Mouse (Mus musculus) embryonic facial prominence, embryonic 13.5 days (tissue): ENCODE measurements at regions not wholly inside any gene's neighbourhood (a gene's known extent, or its start where the extent isn't known, plus 50 kb on each side); places are given as distances from the start of the nearest gene placed in this dataset.

ENCODE experiments used
- ATAC-seq: fragments of 200-750 bp; cut with Nextera tagmentation; 2 replicates; pipeline ENCODE4 v1.8.0; 2017; ENCODE audit warnings: low read depth; ENCODE audit not compliant: insufficient number of reproducible peaks, insufficient read depth, low FRiP score, low TSS enrichment
- H3K27ac ChIP-seq: fragments of 300-500 bp; sonication (generic); 2 replicates; pipeline ENCODE4 v1.5.1; 2015; ENCODE audit warnings: moderate library complexity, mild to moderate bottlenecking, inconsistent platforms
- H3K27me3 ChIP-seq: fragments of 300-500 bp; sonication (generic); 2 replicates; pipeline ENCODE4 v1.6.1; 2015; ENCODE audit warnings: mild to moderate bottlenecking, inconsistent platforms
- H3K36me3 ChIP-seq: fragments of 300-500 bp; sonication (generic); 2 replicates; pipeline ENCODE4 v1.6.1; 2015; ENCODE audit warnings: mild to moderate bottlenecking, inconsistent platforms
- H3K4me1 ChIP-seq: fragments of 300-500 bp; sonication (generic); 2 replicates; pipeline ENCODE4 v1.6.1; 2015; ENCODE audit warnings: inconsistent platforms
- H3K4me2 ChIP-seq: fragments of 300-500 bp; sonication (generic); 2 replicates; pipeline ENCODE4 v1.6.1; 2015; ENCODE audit warnings: moderate library complexity, mild to moderate bottlenecking, inconsistent platforms
- H3K4me3 ChIP-seq: fragments of 300-500 bp; sonication (generic); 2 replicates; pipeline ENCODE4 v1.5.1; 2015; ENCODE audit warnings: mild to moderate bottlenecking, inconsistent platforms
- H3K9ac ChIP-seq: fragments of 300-500 bp; sonication (generic); 2 replicates; pipeline ENCODE4 v1.6.1; 2015; ENCODE audit warnings: mild to moderate bottlenecking, inconsistent platforms
- H3K9me3 ChIP-seq: fragments of 300-500 bp; sonication (generic); 2 replicates; pipeline ENCODE4 v1.6.1; 2016; ENCODE audit warnings: inconsistent platforms
- WGBS: fragments of 180-500 bp; shearing (Covaris S2); methylation state at CpG from one replicate; pipeline ENCODE4 v1.1.7; 2015; ENCODE audit warnings: mixed read lengths; 5-methylcytosine and 5-hydroxymethylcytosine counted together

GRCm38 (mm10) chr1:169313241-169313640, 218.0 kb downstream of the Nuf2 start:
- 63% methylated on average over 8 of the region's 8 CpGs for WGBS
- Histone ChIP-seq H3K36me3 (no peaks in the 10 kb centered on the region), H3K4me3 (no peak overlapping the region), H3K4me1 (peaks cover 5% of the 10 kb centered on the region; the same call in 1 of the 2 replicates), H3K27me3 (no peaks in the 10 kb centered on the region), H3K9me3 (no peaks in the 10 kb centered on the region), H3K27ac (no peak overlapping the region), H3K9ac (no peak overlapping the region), H3K4me2 (no peak overlapping the region)
- no peak for ATAC-seq

- no peak for ATAC-seq
- Histone ChIP-seq H3K4me2 (no peak overlapping the region), H3K27me3 (no peaks in the 10 kb centered on the region), H3K9me3 (no peaks in the 10 kb centered on the region), H3K4me1 (no peaks in the 10 kb centered on the region), H3K4me3 (no peak overlapping the region), H3K27ac (no peak overlapping the region), H3K9ac (no peak overlapping the region), H3K36me3 (no peaks in the 10 kb centered on the region)
- 84% methylated on average over 5 of the region's 5 CpGs for WGBS
These were observed 247.8 kb downstream of the Nuf2 start for GRCm38 (mm10) chr1:169283440-169283839.

GRCm38 (mm10) chr1:169270750-169271149, 260.5 kb downstream of the Nuf2 start:
- no peak overlapping the region for H3K27ac ChIP-seq
- no peak overlapping the region for H3K9ac ChIP-seq
- H3K4me2 ChIP-seq, result no peak overlapping the region
- no peak overlapping the region for H3K4me3 ChIP-seq
- 66% methylated on average over 4 of the region's 4 CpGs for WGBS
- no peaks in the 10 kb centered on the region for H3K36me3 ChIP-seq
- no peak for ATAC-seq
- no peaks in the 10 kb centered on the region for H3K9me3 ChIP-seq
- H3K27me3 ChIP-seq, result no peaks in the 10 kb centered on the region
- no peaks in the 10 kb centered on the region for H3K4me1 ChIP-seq

GRCm38 (mm10) chr1:169263984-169264660, 267.1 kb downstream of the Nuf2 start:
- no peaks in the 10 kb centered on the region for H3K36me3 ChIP-seq
- H3K4me1 ChIP-seq, result 0 out of 2 replicates have a peak, but pooled peaks cover 3% of the 10 kb centered on the region
- no peak overlapping the region for H3K4me2 ChIP-seq
- 52% methylated on average over 5 of the region's 5 CpGs for WGBS
- no peak overlapping the region for H3K27ac ChIP-seq
- no peaks in the 10 kb centered on the region for H3K9me3 ChIP-seq
- no peak for ATAC-seq
- no peak overlapping the region for H3K9ac ChIP-seq
- H3K4me3 ChIP-seq, result no peak overlapping the region
- H3K27me3 ChIP-seq, result no peaks in the 10 kb centered on the region

GRCm38 (mm10) chr1:169254250-169254937, 276.9 kb downstream of the Nuf2 start:
- H3K4me3 ChIP-seq, result no peak overlapping the region
- no peaks in the 10 kb centered on the region for H3K9me3 ChIP-seq
- 33% methylated on average over 7 of the region's 7 CpGs for WGBS
- no peaks in the 10 kb centered on the region for H3K36me3 ChIP-seq
- peaks cover 9% of the 10 kb centered on the region for H3K4me1 ChIP-seq
- no peak overlapping the region for H3K4me2 ChIP-seq
- H3K9ac ChIP-seq, result no peak overlapping the region
- no peaks in the 10 kb centered on the region for H3K27me3 ChIP-seq
- no peak for ATAC-seq
- H3K27ac ChIP-seq, result no peak overlapping the region

GRCm38 (mm10) chr1:169252189-169252588, 279.1 kb downstream of the Nuf2 start:
- no peak overlapping the region for H3K4me3 ChIP-seq
- no peak overlapping the region for H3K27ac ChIP-seq
- no peaks in the 10 kb centered on the region for H3K9me3 ChIP-seq
- no peak overlapping the region for H3K4me2 ChIP-seq
- peaks cover 9% of the 10 kb centered on the region for H3K4me1 ChIP-seq
- ATAC-seq, result no peak
- no peaks in the 10 kb centered on the region for H3K36me3 ChIP-seq
- WGBS, result 89% methylated on average over 2 of the region's 2 CpGs
- H3K9ac ChIP-seq, result no peak overlapping the region
- no peaks in the 10 kb centered on the region for H3K27me3 ChIP-seq

GRCm38 (mm10) chr1:169249021-169249420, 282.2 kb downstream of the Nuf2 start:
- H3K4me2 ChIP-seq, result no peak overlapping the region
- H3K4me3 ChIP-seq, result no peak overlapping the region
- H3K9ac ChIP-seq, result no peak overlapping the region
- no peak overlapping the region for H3K27ac ChIP-seq
- H3K4me1 ChIP-seq, result peaks cover under 1% of the 10 kb centered on the region; the same call in 1 of the 2 replicates
- no peaks in the 10 kb centered on the region for H3K27me3 ChIP-seq
- WGBS, result 87% methylated on average over 7 of the region's 7 CpGs
- no peaks in the 10 kb centered on the region for H3K36me3 ChIP-seq
- no peaks in the 10 kb centered on the region for H3K9me3 ChIP-seq
- ATAC-seq, result no peak

- peaks cover 16% of the 10 kb centered on the region for H3K4me1 ChIP-seq
- H3K4me3 ChIP-seq, result no peak overlapping the region
- H3K36me3 ChIP-seq, result no peaks in the 10 kb centered on the region
- no peak for ATAC-seq
- no peak overlapping the region for H3K9ac ChIP-seq
- no peaks in the 10 kb centered on the region for H3K9me3 ChIP-seq
- no peak overlapping the region for H3K4me2 ChIP-seq
- no peak overlapping the region for H3K27ac ChIP-seq
- no peaks in the 10 kb centered on the region for H3K27me3 ChIP-seq
- 57% methylated on average over 2 of the region's 2 CpGs for WGBS
These were observed 290.9 kb downstream of the Nuf2 start for GRCm38 (mm10) chr1:169240377-169240776.

- Histone ChIP-seq H3K4me3 (no peak overlapping the region), H3K4me2 (peak overlapping the region; percentile 45), H3K27me3 (no peaks in the 10 kb centered on the region), H3K4me1 (peaks cover 16% of the 10 kb centered on the region), H3K9ac (no peak overlapping the region), H3K36me3 (no peaks in the 10 kb centered on the region), H3K27ac (no peak overlapping the region), H3K9me3 (no peaks in the 10 kb centered on the region)
- 10% methylated on average over 16 of the region's 16 CpGs for WGBS
- no peak for ATAC-seq
These were observed 292.6 kb downstream of the Nuf2 start for GRCm38 (mm10) chr1:169238671-169239090.

GRCm38 (mm10) chr1:169235276-169235681, 296.0 kb downstream of the Nuf2 start:
- no peak for ATAC-seq
- 33% methylated on average over 2 of the region's 2 CpGs for WGBS

GRCm38 (mm10) chr1:169233368-169233767, 297.9 kb downstream of the Nuf2 start:
- H3K27me3 ChIP-seq, result no peaks in the 10 kb centered on the region
- no peak overlapping the region for H3K9ac ChIP-seq
- WGBS, result 80% methylated on average over 3 of the region's 3 CpGs
- H3K4me2 ChIP-seq, result no peak overlapping the region
- no peak overlapping the region for H3K27ac ChIP-seq
- no peaks in the 10 kb centered on the region for H3K36me3 ChIP-seq
- no peak overlapping the region for H3K4me3 ChIP-seq
- ATAC-seq, result no peak
- no peaks in the 10 kb centered on the region for H3K9me3 ChIP-seq
- peaks cover 4% of the 10 kb centered on the region for H3K4me1 ChIP-seq

More at GRCm38 (mm10) chr1:169235276-169235681, 296.0 kb downstream of the Nuf2 start:
- Histone ChIP-seq H3K36me3 (no peaks in the 10 kb centered on the region), H3K4me2 (no peak overlapping the region), H3K4me3 (no peak overlapping the region), H3K9ac (no peak overlapping the region), H3K9me3 (no peaks in the 10 kb centered on the region), H3K4me1 (peaks cover 12% of the 10 kb centered on the region), H3K27me3 (no peaks in the 10 kb centered on the region), H3K27ac (no peak overlapping the region)

GRCm38 (mm10) chr1:169230097-169230496, 301.2 kb downstream of the Nuf2 start:
- H3K9ac ChIP-seq, result no peak overlapping the region
- no peak overlapping the region for H3K27ac ChIP-seq
- H3K4me1 ChIP-seq, result no peaks in the 10 kb centered on the region
- no peak for ATAC-seq
- WGBS, result 61% methylated on average over 4 of the region's 4 CpGs
- no peaks in the 10 kb centered on the region for H3K36me3 ChIP-seq
- no peak overlapping the region for H3K4me2 ChIP-seq
- H3K4me3 ChIP-seq, result no peak overlapping the region
- no peaks in the 10 kb centered on the region for H3K9me3 ChIP-seq
- no peaks in the 10 kb centered on the region for H3K27me3 ChIP-seq
